Mouse (Mus musculus) thymus, adult 2 months (tissue): Measurements from ENCODE around the gene Kirrel3.

ENCODE experiments used
- CTCF ChIP-seq: fragments of 200-500 bp; IDR thresholded peaks from 2 replicates; pipeline ENCODE4 v1.5.1; 2012; ENCODE audit warnings: mild to moderate bottlenecking, control low read depth, low read length, moderate library complexity, borderline replicate concordance; ENCODE audit not compliant: control insufficient read depth, poor library complexity, insufficient read depth; ENCODE audit errors: extremely low read depth
- POLR2A ChIP-seq: fragments of 200-500 bp; IDR thresholded peaks from 2 replicates; pipeline ENCODE4 v1.6.1; 2012; ENCODE audit warnings: mild to moderate bottlenecking, low read length, control low read depth, moderate library complexity; ENCODE audit not compliant: control insufficient read depth, poor library complexity, insufficient read depth; ENCODE audit errors: extremely low read depth

DNA sequence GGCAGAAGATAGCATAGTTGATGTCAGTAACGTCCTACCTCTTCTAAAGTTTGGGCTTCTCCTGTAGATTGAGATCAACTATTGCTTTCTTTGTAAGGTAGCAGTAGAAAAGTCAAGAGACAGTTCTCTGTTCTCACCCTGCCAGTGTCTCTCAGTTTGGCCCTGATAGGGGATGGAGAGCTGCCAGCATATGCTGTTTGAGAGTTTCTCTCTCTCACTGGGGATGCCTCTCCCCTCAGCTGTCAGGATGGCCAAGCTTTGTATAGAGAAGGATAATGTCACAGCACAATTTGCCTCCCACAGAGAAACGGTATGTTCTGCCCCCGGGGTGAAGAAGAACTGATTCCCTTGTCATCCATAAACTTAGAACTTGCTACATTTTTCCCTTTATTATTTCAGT lies 6.4 kb downstream of the Kirrel3 start:
- TF ChIP-seq POLR2A: no peak
- TF ChIP-seq CTCF: no peak
